Mouse (Mus musculus): Measurements from ENCODE around the gene Galk2.

Galk2 gene

GRCm38 (mm10) chr2:125858521-125859280 is at the start of gene Galk2, which contains the start of gene Cops2:
Gene Galk2 (plus strand): TSS chr2:125859109.
Gene Cops2 (minus strand): TSS chr2:125859139.
- in situ Hi-C loops (cut with MboI, MseI), result no loop called here

- in situ Hi-C loops (cut with MboI, MseI), result no loop called here
Observed at GRCm38 (mm10) chr2:125809551-125809950, 49.4 kb upstream of the Galk2 start.

- in situ Hi-C loops (cut with MboI, MseI), result no loop called here
Observed at GRCm38 (mm10) chr2:125811332-125811731, 47.6 kb upstream of the Galk2 start.

DNA sequence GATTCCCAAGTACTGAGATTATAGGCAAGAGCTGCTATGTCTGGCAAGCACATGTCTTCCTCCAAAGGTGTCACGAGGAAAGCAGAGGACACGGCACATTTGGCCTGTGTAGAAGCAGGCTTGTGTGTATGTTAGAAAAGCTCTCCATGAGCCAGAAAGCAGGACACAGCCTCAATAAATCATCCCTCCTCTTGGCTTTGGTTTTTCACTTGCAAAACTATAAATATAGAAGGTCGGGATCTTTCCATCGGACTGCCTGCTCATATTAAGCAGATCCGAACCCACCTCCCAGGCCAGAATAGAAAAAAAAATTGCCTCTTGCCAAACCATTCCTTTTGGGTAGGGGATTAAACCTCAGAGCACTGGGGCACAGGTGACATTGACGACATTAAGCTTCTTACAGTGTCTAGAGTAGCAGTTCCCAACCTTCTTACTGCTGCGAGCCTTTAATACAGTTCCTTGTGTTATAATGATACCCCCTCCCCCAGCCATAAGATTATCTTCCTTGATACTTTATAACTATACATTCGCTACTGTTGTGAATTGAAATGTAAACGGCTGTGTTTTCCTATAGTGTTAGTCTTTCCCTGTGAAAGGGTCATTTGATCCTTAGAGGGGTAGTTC is 44.8 kb upstream of the Galk2 start:
- in situ Hi-C loops (cut with MboI, MseI), result no loop called here

- in situ Hi-C loops (cut with MboI, MseI), result no loop called here
Observed at GRCm38 (mm10) chr2:125820397-125820796, 38.5 kb upstream of the Galk2 start.

DNA sequence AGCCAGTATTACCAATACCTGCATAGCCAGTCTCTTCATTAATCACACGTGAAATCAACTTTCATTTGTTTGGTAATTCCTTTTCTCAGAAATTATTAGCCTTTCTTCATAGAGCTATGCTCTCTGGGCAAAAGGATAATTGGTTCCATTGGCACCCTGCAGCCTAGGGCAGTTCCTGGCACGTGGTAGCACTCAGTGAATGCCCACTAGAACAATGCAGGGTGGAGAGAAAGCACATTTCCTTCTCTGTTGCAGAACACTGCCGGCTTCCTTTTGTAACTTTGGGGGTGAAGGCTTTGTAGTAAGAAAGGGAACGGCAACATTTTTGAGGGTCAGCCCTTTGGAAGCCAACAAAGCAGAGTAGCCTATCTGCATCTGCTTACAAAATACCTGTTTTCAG is 32.7 kb upstream of the Galk2 start:
- in situ Hi-C loops (cut with MboI, MseI), result loop anchor here in 1 of 2 experiments (5.0 kb wide), 1 partner anchor 169 kb away; no protein-coding TSS in a partner anchor

GRCm38 (mm10) chr2:125827898-125828297 is 31.0 kb upstream of the Galk2 start:
- in situ Hi-C loops (cut with MboI, MseI), result loop anchor here in 1 of 2 experiments (5.0 kb wide), 1 partner anchor 171 kb away; no protein-coding TSS in a partner anchor

DNA sequence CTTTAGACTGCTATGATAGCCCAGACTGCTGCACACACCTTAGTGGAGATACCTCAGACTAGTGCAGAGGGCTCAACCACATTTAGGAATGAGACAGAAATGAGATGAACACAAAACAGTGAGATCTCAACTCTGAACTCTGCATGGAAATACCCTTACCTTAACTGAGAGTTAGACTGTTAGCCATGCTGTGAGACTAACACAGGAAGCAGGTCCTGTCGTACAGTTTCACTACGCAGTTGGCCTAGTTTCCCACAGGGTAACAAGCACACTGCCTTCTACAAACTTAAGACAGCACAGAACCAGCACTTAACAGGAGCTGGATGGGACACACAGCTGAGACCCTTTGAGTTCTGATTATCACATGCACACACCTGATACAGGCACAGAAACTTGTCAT is 29.0 kb upstream of the Galk2 start:
- in situ Hi-C loops (cut with MboI, MseI), result loop anchor here in 1 of 2 experiments (5.0 kb wide), 1 partner anchor 173 kb away; no protein-coding TSS in a partner anchor

- in situ Hi-C loops (cut with MboI, MseI), result no loop called here
Observed at GRCm38 (mm10) chr2:125838091-125838490, 20.8 kb upstream of the Galk2 start.

DNA sequence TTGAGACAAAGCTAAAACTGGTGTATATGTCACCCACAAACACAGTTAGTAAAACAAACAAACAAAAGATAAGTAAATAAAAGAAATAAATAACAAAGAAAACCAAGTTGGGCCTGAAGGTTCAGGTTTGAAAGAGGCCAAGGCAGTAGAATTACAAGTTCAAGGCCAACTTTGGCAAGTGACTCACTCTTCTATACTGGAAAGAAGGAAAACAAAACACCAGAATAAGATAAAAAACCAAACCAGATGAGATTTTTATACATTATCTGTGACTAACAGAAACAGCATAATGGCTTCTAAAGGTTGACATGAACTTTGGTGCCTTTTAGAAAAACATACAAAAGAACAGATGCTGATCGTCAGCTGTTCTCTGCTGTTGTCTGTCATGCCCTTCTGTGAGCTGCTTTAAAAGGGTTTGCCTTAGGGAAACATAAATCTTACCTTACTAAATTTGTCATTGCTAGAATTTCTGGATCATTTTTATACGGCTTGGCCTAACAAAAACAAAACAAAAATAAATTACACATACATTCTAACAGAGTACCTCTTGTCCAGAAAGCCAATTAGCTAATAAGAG is 20.1 kb upstream of the Galk2 start:
- in situ Hi-C loops (cut with MboI, MseI), result no loop called here

DNA sequence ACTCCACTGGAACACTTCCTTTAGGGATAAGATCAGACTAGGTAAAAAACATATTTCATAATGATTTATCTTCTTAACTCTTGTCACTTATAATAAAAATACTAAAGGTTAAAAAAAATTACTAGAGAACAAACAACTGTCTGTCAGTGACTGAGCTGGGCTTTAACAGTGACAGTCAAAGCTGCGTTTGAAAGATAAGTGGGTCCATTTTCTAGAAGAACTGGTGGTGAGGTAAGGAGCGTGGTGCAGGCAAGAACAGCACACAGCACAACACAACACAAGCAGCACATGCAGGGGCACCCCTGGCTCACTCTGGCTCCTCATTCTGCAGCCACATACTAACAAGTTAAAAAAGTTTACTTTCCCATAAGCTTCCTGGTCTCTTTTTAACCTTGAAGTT is 7.7 kb upstream of the Galk2 start:
- in situ Hi-C loops (cut with MboI, MseI), result no loop called here

DNA sequence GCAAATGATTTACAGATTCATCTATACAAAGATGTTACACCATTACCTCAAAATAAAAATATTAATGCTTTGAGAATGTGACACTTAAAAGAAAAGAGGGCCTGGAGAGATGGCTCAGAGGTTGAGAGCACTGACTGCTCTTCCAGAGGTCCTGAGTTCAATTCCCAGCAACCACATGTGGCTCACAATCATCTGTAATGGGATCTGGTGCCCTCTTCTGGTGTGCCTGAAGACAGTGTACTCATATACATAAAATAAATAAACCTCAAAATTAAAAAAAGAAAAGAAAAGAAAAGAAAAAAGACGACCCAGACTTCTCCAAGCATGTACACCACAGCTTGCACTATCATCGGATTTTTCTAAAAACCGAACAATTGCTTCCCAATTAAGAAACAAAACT is 1.2 kb upstream of the Galk2 start:
- in situ Hi-C loops (cut with MboI, MseI), result no loop called here

- in situ Hi-C loops (cut with MboI, MseI), result loop anchor here (10.0 kb wide), 2 partner anchors 291 to 1061 kb away; partner anchors contain the start of genes Dtwd1 (in 1 of the 2) and Fam227b (in 1 of the 2)
Observed at GRCm38 (mm10) chr2:125863799-125864198, 4.9 kb downstream of the Galk2 start.

DNA sequence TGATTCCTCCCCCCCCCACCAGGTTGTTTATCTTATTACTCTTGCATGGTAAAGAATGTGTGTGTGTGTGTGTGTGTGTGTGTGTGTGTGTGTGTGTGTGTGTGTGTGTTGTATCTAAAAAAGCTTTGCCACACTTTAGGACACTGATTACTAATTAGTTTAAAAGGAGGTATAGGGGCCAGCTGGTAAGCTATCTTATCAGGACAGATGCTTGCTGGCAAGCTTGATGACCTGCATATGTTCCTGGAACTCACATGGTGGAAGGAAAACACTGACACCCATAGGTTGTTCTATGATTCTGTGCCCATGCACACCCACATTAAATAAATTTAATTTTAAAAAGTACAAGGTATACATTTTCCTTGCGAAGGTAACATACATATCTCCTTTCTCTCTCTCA is 5.6 kb downstream of the Galk2 start:
- in situ Hi-C loops (cut with MboI, MseI), result loop anchor here (10.0 kb wide), 2 partner anchors 290 to 1060 kb away; partner anchors contain the start of genes Dtwd1 (in 1 of the 2) and Fam227b (in 1 of the 2)

DNA sequence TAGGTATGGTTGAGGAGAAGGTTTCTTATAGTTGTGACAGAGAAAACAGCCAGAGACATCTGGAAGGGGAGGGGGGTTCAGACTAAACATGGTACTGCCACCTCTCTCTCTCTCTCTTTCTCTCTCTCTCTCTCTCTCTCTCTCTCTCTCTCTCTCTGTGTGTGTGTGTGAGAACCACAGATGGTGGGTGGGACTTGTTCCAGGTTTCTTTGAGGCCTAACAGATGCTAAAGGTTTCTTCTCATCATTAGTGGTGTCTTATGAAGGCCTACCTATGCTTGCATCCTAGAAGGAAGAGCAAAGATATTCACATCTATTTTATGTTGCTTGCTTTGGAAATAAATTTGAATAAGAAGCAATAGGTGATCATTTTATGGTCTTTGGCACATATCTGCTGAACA is 6.7 kb downstream of the Galk2 start:
- in situ Hi-C loops (cut with MboI, MseI), result loop anchor here (10.0 kb wide), 2 partner anchors 289 to 1059 kb away; partner anchors contain the start of genes Dtwd1 (in 1 of the 2) and Fam227b (in 1 of the 2)

DNA sequence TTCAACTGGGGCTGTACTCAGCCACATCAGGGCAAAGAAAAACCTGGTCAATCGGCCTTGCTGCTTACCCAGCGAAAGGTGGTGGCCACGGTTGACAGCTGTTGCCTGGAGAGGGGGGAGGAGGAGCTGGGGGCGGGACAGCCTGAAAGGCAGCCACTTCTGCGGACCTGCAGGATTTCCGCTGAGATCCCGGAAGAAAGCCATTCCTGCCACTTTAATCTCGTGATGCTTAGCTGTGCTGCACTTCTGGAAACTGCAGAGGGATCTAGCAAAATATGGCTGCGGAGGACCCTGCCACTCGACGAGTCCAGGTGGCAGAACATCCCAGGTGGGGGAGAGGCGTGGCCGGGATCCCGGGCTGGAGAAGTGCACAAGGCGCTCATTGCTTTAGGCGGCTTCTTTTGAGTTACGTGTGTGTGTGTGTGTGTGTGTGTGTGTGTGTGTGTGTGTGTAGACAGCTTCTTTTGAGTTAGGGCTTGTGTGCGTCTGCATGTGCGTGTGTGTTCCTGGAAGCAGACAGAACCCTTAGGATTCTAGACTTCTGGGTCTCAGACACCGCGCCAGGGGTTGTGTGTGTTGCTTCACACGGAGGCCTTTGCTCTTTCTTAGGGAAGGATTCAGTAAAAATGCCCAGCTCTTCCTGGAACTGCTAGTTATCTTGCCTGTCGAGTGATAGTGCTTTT is 7.3 kb downstream of the Galk2 start:
- in situ Hi-C loops (cut with MboI, MseI), result loop anchor here (10.0 kb wide), 2 partner anchors 289 to 1059 kb away; partner anchors contain the start of genes Dtwd1 (in 1 of the 2) and Fam227b (in 1 of the 2)

- in situ Hi-C loops (cut with MboI, MseI), result loop anchor here (10.0 kb wide), 2 partner anchors 286 to 1056 kb away; partner anchors contain the start of genes Dtwd1 (in 1 of the 2) and Fam227b (in 1 of the 2)
Observed at GRCm38 (mm10) chr2:125868301-125868700, 9.4 kb downstream of the Galk2 start.

DNA sequence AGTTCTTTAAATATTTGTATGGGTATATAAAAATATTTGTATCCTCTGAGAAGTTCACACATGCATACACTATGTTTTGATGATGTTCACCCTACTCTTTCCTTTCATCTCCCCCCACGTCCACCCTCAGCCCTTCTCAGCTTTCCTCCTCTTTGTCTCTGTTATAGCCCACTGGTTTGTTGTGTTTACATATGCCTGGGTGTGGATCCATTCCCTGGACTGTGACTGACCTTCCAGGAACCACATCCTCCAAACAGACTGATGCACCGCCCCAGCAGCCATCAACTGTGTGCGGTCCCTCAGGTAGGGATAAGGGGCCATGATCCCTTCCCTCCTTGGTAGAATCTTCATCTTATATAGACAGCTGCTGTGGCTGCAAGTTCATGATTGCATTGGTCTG is 11.2 kb downstream of the Galk2 start:
- in situ Hi-C loops (cut with MboI, MseI), result no loop called here

- in situ Hi-C loops (cut with MboI, MseI), result no loop called here
Observed at GRCm38 (mm10) chr2:125885891-125886576, 27.1 kb downstream of the Galk2 start.

DNA sequence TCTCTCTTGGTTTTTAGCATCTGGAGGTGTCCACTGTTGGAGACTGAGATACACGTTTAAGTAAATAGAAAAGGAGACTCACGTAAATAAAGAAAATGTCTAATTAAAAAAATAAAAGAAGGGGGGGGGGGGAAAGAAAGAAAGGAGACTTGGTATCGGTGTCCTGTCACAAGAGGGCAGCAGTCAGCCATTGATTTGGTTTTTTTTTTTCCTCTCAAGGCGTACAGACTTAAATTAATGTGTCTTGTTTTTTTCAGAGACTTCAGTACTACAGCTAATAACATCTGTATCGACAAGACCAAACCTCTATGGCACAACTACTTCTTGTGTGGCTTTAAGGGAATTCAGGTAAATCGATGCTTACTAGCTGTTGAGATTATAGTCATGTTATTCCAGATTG is 34.2 kb downstream of the Galk2 start:
- in situ Hi-C loops (cut with MboI, MseI), result no loop called here

DNA sequence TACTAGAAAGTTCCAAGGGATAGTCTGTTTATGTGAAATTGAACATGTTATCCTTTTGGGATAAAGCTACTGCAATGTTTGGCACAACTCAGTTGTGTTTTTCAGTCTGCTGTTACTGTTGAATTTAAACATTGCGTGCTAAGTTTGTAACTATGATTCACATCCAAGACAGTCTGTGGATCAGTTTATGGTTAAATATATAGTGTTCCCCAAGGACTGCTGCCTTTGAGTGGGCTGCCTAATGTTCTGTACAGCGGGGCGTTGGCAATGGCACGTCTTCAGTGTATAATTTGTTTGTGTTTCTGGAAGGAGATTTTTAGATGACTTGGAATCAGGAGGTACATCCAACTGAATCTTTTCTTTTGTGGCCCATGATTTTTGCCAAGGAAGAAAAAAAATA is 36.2 kb downstream of the Galk2 start:
- in situ Hi-C loops (cut with MboI, MseI), result loop anchor here (5.0 kb wide), 3 partner anchors 132 to 467 kb away; partner anchors contain the start of gene Fgf7 (in 1 of the 2)
